Mouse (Mus musculus) heart, postnatal 14 days (tissue): ENCODE measurements around the gene Mgat5. TPM values are rescaled to one million over a fixed set of nuclear protein-coding genes. Genes with fewer than 3 reads are reported as not detected.

Source experiments
- DNase-seq, 2 experiments: peaks; one replicate each; pipeline ENCODE4 v3.0.0; 2021 to 2022
- intact Hi-C: fragments of 180-260 bp; cut with DNase I; formaldehyde crosslinking; loops from one replicate; pipeline ENCODE4 v1.15.1; 2025
- total RNA-seq, 2 experiments: library from RNA; stranded (reverse); gene quantifications; 2 replicates each; pipeline ENCODE4 v1.2.3; 2021

Mgat5 gene
- total RNA-seq, 2 experiments from 2014 or later, result 15.6 to 15.7 TPM

DNA sequence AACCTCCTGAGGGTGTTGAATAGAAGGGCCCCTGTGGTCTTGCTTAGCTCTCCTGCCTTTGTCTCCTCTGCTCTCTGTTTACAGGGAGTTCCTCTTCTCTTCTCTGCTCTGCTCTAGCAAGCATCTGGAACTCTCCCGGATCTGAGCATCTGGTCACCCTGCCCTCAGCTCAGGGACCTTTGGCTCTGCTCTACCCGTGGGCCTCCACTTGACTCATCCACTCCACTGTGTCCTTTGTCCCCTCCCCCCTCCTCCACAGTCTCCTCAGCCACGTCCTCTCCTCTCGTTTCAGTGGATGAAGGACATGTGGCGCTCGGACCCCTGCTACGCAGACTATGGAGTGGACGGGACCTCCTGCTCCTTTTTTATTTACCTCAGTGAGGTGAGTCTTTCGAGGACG lies 161.3 kb downstream of the Mgat5 start:
- DNase-seq, result no peak
- intact Hi-C loops, result no loop called here

DNA sequence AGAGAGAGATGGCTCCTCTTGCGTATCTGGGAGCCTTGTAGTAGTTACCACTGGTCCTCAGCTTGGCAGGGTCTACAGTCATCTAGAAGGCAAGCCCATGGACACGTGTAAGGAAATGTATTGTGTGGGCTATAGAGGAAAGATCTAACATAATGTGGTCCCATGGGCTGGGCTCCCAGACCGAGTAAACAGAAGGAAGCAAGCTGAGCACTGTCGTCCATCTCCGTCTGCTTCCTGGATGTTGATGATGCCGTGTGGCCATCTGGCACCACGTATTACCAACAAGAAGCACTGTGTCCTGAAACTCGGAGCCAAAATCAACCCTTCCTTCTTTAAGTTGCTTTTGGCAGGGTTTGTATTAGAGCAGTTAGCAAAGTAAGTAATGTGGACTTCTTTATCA lies 163.7 kb downstream of the Mgat5 start:
- intact Hi-C loops, result no loop called here
- no peak for DNase-seq

DNA sequence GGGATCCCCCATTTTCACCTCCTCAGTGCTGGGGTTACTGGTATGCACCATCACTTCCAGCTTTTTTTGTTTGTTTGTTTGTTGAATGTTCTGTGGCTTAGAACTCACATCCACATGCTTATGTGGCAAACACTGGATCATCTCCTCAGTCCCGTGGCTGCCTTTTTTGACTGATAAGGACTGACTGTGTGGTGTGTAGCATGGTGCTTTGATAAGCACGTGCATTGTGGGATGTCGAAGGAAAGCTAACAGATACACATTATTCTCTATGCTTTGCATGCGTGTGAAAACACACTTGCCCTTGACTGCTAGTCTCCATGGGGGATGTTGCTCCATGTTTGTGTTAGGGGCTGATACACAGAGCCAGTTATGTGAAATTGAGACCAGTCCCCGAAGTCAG lies 164.7 kb downstream of the Mgat5 start:
- DNase-seq, result no peak
- intact Hi-C loops, result no loop called here

DNA sequence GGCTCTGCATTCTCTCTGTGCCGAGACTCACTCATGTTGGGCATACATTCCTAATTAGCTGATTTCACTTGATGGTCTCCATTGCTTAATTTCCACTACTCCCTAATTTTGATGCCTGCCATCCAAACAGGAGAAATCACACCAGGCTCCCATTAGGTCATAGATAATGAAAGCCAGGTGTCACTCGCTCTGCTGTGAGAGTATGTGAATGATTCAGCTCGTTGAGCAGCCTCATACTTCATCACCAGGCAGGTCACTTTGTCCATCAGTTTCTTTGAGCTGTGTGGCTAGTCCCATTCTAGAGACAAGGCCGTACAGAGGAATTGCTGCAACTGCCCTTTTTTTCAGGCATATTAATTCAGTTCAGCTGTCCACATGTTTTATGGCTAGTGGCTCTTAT lies 167.3 kb downstream of the Mgat5 start:
- no peak for DNase-seq
- intact Hi-C loops, result no loop called here

DNA sequence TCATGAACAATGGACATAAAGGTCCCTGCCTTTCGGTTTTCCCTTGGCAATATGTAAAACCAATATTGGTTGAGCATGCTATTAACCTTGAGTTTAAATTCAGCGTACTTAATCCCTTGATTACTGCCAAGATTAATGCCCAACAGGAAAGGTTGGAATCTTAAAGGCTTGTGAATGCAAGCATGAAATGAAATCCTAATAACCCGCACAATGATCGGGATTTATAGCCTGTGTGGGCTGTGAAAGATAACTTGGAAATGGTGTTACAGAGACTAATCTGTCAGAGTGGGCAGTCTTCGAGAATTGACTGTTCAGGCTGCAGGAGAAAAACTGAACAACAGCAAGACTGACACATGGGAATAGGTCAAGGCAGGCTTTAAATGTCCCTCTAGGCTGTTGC lies 168.7 kb downstream of the Mgat5 start:
- intact Hi-C loops, result no loop called here
- DNase-seq, result no peak

DNA sequence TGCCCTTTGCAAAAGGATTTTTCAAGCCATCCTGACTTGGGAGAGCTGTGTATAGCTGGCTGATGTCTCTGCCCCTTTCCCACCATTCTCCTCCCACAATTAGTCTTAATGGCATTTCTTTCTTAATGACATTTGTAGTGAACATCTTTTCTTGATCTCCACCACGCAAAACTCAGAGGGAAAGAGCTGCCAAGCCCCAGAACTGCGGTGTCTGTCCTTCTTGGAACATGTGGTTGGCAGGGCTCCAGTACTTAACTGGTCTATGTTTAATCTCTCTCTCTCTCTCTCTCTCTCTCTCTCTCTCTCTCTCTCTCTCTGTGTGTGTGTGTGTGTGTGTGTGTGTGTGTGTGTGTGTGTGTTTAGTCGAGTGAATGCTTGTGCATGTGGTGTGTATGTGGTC lies 169.3 kb downstream of the Mgat5 start:
- intact Hi-C loops, result no loop called here
- peak; percentile 16 to 43 for DNase-seq

DNA sequence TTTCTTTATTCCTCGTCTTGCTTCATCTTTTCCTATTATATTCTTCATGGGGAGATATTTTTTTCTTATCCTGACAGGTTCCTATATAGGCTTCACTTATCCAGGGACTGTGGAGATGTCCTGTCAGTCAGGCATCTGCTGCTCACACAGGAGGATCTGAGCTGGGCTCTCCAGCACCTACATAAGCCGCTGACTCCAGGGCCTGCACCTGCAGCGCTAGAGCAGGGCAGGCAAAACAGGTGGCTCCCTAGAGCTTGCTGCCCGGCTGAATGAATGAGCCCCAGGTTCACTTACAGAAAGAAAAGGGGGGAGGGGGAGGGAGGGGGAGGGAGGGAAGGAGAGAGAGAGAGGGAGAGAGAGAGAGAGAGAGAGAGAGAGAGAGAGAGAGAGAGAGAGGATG lies 175.3 kb downstream of the Mgat5 start:
- intact Hi-C loops, result loop anchor here (5.0 kb wide), 1 partner anchor 77 kb away; no protein-coding TSS in a partner anchor
- DNase-seq, result no peak

GRCm38 (mm10) chr1:127380749-127381501 lies 176.1 kb downstream of the Mgat5 start:
- intact Hi-C loops, result loop anchor here (5.0 kb wide), 1 partner anchor 76 kb away; no protein-coding TSS in a partner anchor
- peak; percentile 7 to 23 for DNase-seq

DNA sequence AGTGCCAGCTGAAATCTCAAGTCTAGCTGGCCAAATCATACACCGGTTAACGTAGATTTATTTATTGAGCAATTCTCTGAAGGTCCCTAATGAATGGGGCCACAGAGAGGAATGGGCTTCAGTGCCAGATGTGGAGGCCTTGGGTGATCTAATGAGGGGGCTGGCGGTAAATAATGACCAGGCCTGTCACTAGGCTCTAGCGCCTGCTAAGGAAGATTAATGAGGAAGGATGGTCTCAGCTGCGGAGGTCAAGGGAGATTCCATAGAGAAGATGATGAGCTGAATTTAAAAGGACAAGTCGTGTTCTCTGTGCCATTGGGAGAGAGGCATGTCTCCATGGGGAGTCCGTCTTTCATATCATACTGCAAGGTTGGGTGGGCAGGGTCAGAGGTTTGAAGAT lies 178.3 kb downstream of the Mgat5 start:
- intact Hi-C loops, result loop anchor here (5.0 kb wide), 1 partner anchor 74 kb away; no protein-coding TSS in a partner anchor
- DNase-seq, result no peak

DNA sequence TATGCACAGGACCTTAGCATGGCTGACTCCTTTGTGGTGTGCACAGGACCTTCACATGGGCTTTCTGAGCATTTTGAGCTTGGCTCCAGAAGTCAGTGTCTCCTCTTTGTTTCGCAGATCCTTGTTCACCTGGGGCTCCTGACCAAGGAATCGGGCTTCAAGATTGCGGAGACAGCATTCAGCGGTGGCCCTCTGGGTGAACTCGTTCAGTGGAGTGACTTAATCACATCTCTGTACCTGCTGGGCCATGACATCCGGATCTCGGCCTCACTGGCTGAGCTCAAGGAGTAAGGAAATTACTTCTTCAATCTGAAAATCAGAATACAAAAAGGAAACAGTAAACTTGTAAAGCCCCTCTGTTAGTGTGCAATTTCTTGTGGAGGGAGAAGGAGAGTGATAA lies 182.4 kb downstream of the Mgat5 start:
- intact Hi-C loops, result no loop called here
- no peak for DNase-seq

DNA sequence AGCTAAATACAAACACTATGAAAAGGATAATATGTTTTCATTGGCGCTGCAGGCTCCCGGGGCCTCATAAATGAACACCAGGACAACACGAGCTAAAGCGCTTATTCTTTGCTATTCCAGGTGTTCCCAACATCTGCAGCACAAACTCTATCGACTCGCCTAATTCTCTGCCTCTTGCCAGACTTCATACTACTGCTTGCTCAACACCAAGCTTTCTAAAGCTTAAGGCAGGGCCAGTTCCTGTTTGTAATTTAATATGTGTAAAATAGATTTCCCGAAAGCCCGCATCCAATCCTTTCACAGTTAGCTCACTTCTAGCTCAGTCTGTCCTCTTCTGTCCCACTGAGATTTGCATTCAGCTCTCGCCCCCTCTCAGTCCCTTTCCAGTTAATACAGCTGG lies 182.8 kb downstream of the Mgat5 start:
- intact Hi-C loops, result no loop called here
- no peak for DNase-seq

DNA sequence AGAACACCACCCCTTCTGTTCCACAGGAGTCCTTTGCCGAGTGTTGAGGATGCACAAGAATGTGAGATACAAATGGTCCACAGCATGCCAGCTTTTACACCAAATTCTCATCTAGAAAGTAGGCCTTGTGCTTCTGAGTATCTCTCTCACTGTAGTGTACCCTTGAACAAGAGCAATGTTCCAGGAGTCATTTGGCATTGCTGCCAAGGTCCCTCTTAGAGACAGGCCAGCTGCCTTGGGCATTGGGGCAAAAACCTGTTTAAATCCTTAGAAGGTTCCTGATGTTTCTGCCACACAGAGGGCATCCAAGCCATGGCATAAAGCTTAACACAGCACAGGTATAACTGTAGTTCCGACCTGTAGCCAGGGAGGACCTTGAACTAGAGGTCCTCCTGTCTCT lies 189.9 kb downstream of the Mgat5 start:
- DNase-seq, result no peak
- intact Hi-C loops, result no loop called here

DNA sequence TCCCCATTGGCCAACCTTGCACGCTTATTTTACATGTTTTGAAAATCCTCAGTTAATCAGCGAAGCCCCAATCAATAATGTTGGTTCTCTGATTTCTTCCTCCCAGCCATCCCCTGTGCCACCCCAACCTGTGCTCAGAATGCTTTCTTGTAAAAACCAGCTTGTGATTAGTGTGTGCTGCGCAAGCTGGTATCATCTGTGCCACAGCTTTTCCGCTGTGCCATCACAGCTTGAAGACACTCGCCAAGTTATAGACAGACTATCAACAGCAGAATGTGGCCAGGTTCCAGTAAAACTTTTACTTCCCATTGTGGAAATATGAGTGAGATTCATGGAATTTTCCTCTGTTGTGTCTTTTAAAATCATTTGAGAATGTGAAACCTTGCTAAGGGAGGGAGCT lies 190.9 kb downstream of the Mgat5 start:
- intact Hi-C loops, result no loop called here
- no peak for DNase-seq

DNA sequence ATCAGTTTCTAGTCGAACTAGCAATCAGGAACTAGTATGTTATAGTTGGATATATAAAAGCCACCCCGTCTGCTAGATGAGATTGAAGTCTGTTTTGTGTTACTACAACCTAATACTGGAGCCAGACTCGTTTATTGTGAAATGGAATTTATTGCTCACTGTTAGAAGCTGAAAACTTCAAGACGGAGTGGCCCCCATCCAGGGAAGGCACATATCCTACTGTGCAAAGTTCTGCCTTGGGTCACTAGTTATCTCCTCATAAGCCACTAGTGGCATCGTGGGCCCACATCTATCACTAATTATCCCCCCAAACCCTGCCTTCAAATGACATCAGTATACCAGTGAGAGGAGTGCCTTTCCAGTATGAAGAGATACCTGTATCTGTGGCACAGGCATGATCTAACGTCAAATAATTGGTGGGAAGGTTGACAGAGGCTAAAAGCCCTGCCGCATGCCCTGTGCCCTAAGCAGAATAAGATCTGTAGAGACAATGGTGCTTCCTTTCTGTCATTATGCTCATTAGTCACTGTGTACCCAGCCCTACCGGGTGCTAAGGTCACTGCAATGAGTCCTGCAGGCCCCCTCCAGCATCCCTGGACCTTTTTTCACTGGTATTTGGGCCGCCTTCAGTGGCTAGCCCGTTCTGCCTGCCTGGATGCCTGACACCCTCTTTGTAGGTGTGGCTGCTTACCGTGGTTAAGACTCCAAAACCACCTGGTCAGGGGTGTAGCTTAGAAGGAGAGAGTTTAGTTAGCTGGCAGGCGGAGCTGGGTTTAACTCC lies 191.9 kb downstream of the Mgat5 start:
- DNase-seq, result no peak
- intact Hi-C loops, result no loop called here

GRCm38 (mm10) chr1:127397396-127397795 lies 192.6 kb downstream of the Mgat5 start:
- intact Hi-C loops, result no loop called here
- no peak for DNase-seq

DNA sequence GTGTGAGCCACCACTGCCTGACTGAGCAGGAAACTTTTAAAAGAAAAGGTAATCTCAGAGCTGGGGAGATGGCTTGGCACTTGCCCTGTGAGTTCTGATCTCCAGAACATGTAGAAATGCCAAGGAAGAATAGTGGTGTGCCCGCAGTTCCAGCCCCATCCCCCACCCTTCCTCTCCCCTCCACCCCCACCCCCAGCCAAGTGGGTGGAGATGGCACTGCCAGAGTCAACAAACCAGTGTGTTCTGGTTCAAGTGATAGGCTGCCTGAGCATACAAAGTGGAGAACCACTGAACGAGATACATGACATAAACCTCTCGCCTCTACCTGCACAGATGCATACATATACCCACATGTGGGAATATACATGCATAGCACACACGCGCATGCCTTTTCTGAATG lies 193.4 kb downstream of the Mgat5 start:
- no peak for DNase-seq
- intact Hi-C loops, result no loop called here

GRCm38 (mm10) chr1:127400198-127400597 lies 195.4 kb downstream of the Mgat5 start:
- DNase-seq, result no peak
- intact Hi-C loops, result no loop called here

- no peak for DNase-seq
- intact Hi-C loops, result no loop called here
Observed at GRCm38 (mm10) chr1:127400666-127401065, 195.9 kb downstream of the Mgat5 start.

- no peak for DNase-seq
- intact Hi-C loops, result no loop called here
Observed at GRCm38 (mm10) chr1:127404655-127405054, 199.8 kb downstream of the Mgat5 start.

DNA sequence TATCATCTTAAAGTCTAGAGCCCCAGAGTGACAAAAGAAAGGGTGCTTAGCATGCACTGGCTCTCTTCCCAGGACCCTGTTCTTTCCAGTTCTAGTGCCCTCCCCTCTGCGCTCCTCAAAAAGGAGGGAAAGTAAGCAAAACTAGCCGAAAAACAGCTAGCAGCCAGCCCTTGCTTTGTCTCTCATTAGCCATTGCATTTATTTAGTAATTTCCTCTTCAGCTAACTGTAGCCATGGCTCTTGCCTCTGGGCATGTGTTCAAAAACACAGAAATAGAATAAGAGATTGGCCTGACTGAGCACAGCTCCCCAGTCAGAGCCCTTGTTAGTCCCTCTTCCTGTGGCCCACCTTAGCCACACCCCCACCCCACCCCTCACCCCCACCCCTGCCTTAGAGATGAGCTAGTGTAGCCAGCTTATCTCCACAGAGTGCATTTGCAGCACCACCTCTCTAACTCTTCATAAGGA lies 204.2 kb downstream of the Mgat5 start:
- intact Hi-C loops, result loop anchor here (2.0 kb wide), 1 partner anchor 204 kb away; the partner anchor contains the start of gene Mgat5

DNA sequence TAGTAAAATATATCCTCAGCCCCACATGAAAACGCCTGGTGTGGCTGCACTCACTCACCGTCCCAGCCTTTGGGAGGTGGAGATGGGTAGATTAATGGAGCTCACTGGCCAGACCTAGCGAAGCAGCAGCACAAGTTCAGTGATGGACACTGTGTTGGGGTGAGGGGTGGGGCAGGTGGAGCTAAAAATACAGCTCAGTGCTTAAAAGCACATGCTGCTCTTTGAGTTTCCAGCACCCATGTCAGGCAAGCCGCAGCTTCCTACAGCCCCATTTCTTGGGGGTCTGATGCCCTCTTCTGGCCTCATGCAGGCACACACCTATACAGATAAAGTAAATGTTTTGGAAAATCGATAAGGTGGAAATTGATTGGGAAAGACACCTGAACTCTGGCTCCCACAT lies 204.7 kb downstream of the Mgat5 start:
- intact Hi-C loops, result loop anchor here (2.0 kb wide), 1 partner anchor 205 kb away; the partner anchor contains the start of gene Mgat5
- peak; percentile 13 to 28 for DNase-seq

More for the DNA sequence above, 204.2 kb downstream of the Mgat5 start:
- DNase-seq, result peak in 1 of 2 experiments; percentile 24

GRCm38 (mm10) chr1:127414500-127414899 lies 209.7 kb downstream of the Mgat5 start:
- DNase-seq, result no peak
- intact Hi-C loops, result no loop called here
